Mouse (Mus musculus) erythroblast, embryonic 14.5 days (primary cell): ENCODE measurements around the gene Morc1. TPM values are rescaled to one million over a fixed set of nuclear protein-coding genes. Genes with fewer than 3 reads are reported as not detected.

ENCODE experiments used
- H3K27me3 ChIP-seq: 2 replicates; pipeline ENCODE4 v1.6.1; 2012; ENCODE audit warnings: inconsistent platforms; ENCODE audit not compliant: control insufficient read depth
- H3K36me3 ChIP-seq: 2 replicates; pipeline ENCODE4 v1.6.1; 2012; ENCODE audit warnings: mild to moderate bottlenecking, inconsistent platforms; ENCODE audit not compliant: control insufficient read depth
- H3K4me1 ChIP-seq: 2 replicates; pipeline ENCODE4 v1.6.1; 2012; ENCODE audit warnings: inconsistent platforms; ENCODE audit not compliant: control insufficient read depth
- H3K4me3 ChIP-seq: replicated peaks from 2 replicates; pipeline ENCODE3; 2012; ENCODE audit warnings: moderate library complexity, mild to moderate bottlenecking, inconsistent platforms
- H3K9me3 ChIP-seq: 2 replicates; pipeline ENCODE4 v1.6.1; 2012; ENCODE audit warnings: low read length, inconsistent platforms, mixed read lengths; ENCODE audit not compliant: control insufficient read depth
- GATA1 ChIP-seq: IDR thresholded peaks from 2 replicates; pipeline ENCODE4 v1.6.1; 2012; ENCODE audit warnings: low read length, inconsistent platforms, mixed read lengths
- TAL1 ChIP-seq: IDR thresholded peaks from 3 replicates; pipeline ENCODE4 v1.6.1; 2012; ENCODE audit warnings: low read length, inconsistent platforms, mixed read lengths
- polyA plus RNA-seq: library from polyadenylated mRNA; stranded (reverse); fragments of >175 nt; gene quantifications from 2 replicates; pipeline ENCODE4 v1.2.3, GENCODE M21; 2012

Gene Morc1
- polyA plus RNA-seq, 1 experiment, result not detected

GRCm38 (mm10) chr16:48608224-48608623 is 177.2 kb downstream of the Morc1 start:
- H3K36me3 ChIP-seq, result no peaks in the 10 kb centered on the region
- TF ChIP-seq TAL1 (no peak), GATA1 (no peak)
- H3K27me3 ChIP-seq, result no peaks in the 10 kb centered on the region
- no peak overlapping the region for H3K4me3 ChIP-seq
- H3K9me3 ChIP-seq, result no peaks in the 10 kb centered on the region; the same call in 1 of the 2 replicates
- no peaks in the 10 kb centered on the region for H3K4me1 ChIP-seq

GRCm38 (mm10) chr16:48610866-48611265 is 179.8 kb downstream of the Morc1 start:
- no peaks in the 10 kb centered on the region for H3K36me3 ChIP-seq
- H3K4me1 ChIP-seq, result no peaks in the 10 kb centered on the region
- H3K9me3 ChIP-seq, result no peaks in the 10 kb centered on the region; the same call in 1 of the 2 replicates
- TF ChIP-seq GATA1, result no peak
- no peak for TF ChIP-seq TAL1
- H3K27me3 ChIP-seq, result no peaks in the 10 kb centered on the region
- no peak overlapping the region for H3K4me3 ChIP-seq

- TF ChIP-seq TAL1, result no peak
- H3K27me3 ChIP-seq, result no peaks in the 10 kb centered on the region
- no peaks in the 10 kb centered on the region for H3K4me1 ChIP-seq
- H3K4me3 ChIP-seq, result no peak overlapping the region
- H3K36me3 ChIP-seq, result no peaks in the 10 kb centered on the region
- H3K9me3 ChIP-seq, result no peaks in the 10 kb centered on the region; the same call in 1 of the 2 replicates
These were observed 180.4 kb downstream of the Morc1 start for GRCm38 (mm10) chr16:48611436-48611835.

- H3K36me3 ChIP-seq, result no peaks in the 10 kb centered on the region
- TF ChIP-seq GATA1 (no peak), TAL1 (no peak)
- no peak overlapping the region for H3K4me3 ChIP-seq
- no peaks in the 10 kb centered on the region for H3K27me3 ChIP-seq
- no peaks in the 10 kb centered on the region for H3K4me1 ChIP-seq
- H3K9me3 ChIP-seq, result no peaks in the 10 kb centered on the region; the same call in 1 of the 2 replicates
These were observed 182.7 kb downstream of the Morc1 start for GRCm38 (mm10) chr16:48613783-48614182.

GRCm38 (mm10) chr16:48620510-48620909 is 189.5 kb downstream of the Morc1 start:
- no peak for TF ChIP-seq GATA1
- no peak for TF ChIP-seq TAL1
- no peaks in the 10 kb centered on the region for H3K36me3 ChIP-seq
- H3K9me3 ChIP-seq, result no peaks in the 10 kb centered on the region
- H3K4me3 ChIP-seq, result no peak overlapping the region
- H3K27me3 ChIP-seq, result no peaks in the 10 kb centered on the region
- H3K4me1 ChIP-seq, result no peaks in the 10 kb centered on the region

GRCm38 (mm10) chr16:48621019-48621418 is 190.0 kb downstream of the Morc1 start:
- no peak for TF ChIP-seq TAL1
- no peak for TF ChIP-seq GATA1
- no peaks in the 10 kb centered on the region for H3K27me3 ChIP-seq
- H3K36me3 ChIP-seq, result no peaks in the 10 kb centered on the region
- no peaks in the 10 kb centered on the region for H3K4me1 ChIP-seq
- H3K4me3 ChIP-seq, result no peak overlapping the region
- no peaks in the 10 kb centered on the region for H3K9me3 ChIP-seq

- no peak overlapping the region for H3K4me3 ChIP-seq
- TF ChIP-seq TAL1, result no peak
- no peak for TF ChIP-seq GATA1
- no peaks in the 10 kb centered on the region for H3K27me3 ChIP-seq
- no peaks in the 10 kb centered on the region for H3K36me3 ChIP-seq
- no peaks in the 10 kb centered on the region for H3K4me1 ChIP-seq
- no peaks in the 10 kb centered on the region for H3K9me3 ChIP-seq
These were observed 192.4 kb downstream of the Morc1 start for GRCm38 (mm10) chr16:48623447-48623846.

- Histone ChIP-seq H3K4me1 (no peaks in the 10 kb centered on the region), H3K36me3 (no peaks in the 10 kb centered on the region), H3K27me3 (no peaks in the 10 kb centered on the region), H3K4me3 (no peak overlapping the region), H3K9me3 (no peaks in the 10 kb centered on the region)
- TF ChIP-seq TAL1 (no peak), GATA1 (no peak)
These were observed 195.1 kb downstream of the Morc1 start for GRCm38 (mm10) chr16:48626186-48626585.

- Histone ChIP-seq H3K4me3 (no peak overlapping the region), H3K27me3 (no peaks in the 10 kb centered on the region), H3K9me3 (no peaks in the 10 kb centered on the region), H3K4me1 (no peaks in the 10 kb centered on the region), H3K36me3 (no peaks in the 10 kb centered on the region)
- TF ChIP-seq TAL1, result no peak
- no peak for TF ChIP-seq GATA1
These were observed 196.3 kb downstream of the Morc1 start for GRCm38 (mm10) chr16:48627296-48627695.

GRCm38 (mm10) chr16:48629710-48630109 is 198.7 kb downstream of the Morc1 start:
- no peaks in the 10 kb centered on the region for H3K27me3 ChIP-seq
- no peak overlapping the region for H3K4me3 ChIP-seq
- no peaks in the 10 kb centered on the region for H3K4me1 ChIP-seq
- no peaks in the 10 kb centered on the region for H3K36me3 ChIP-seq
- no peaks in the 10 kb centered on the region for H3K9me3 ChIP-seq
- TF ChIP-seq GATA1, result no peak
- TF ChIP-seq TAL1, result no peak
